Mouse (Mus musculus) liver, adult 2 months (tissue): ENCODE measurements around the gene Nkx3-2. TPM values are rescaled to one million over a fixed set of nuclear protein-coding genes. Genes with fewer than 3 reads are reported as not detected.
A peak's percentile ranks its signal among the peaks of the same experiment; 100 is the strongest.

Experiments used
- DNase-seq: peaks from one replicate; pipeline ENCODE4 v3.0.0-alpha.2; 2011; ENCODE audit warnings: low read depth, low spot score; ENCODE audit errors: extremely low read depth
- H3K27ac ChIP-seq: fragments of 200-500 bp; replicated peaks from 2 replicates; pipeline ENCODE4 v1.5.1; 2012; ENCODE audit warnings: low read depth, mild to moderate bottlenecking, control low read depth, inconsistent platforms, low read length; ENCODE audit not compliant: insufficient read depth
- H3K27me3 ChIP-seq: fragments of 200-500 bp; 2 replicates; pipeline ENCODE4 v1.6.1; 2012; ENCODE audit warnings: mild to moderate bottlenecking, moderate library complexity, low read length, inconsistent platforms; ENCODE audit not compliant: control insufficient read depth, insufficient read depth
- H3K36me3 ChIP-seq: fragments of 200-500 bp; 2 replicates; pipeline ENCODE4 v1.6.1; 2012; ENCODE audit warnings: low read length, inconsistent platforms; ENCODE audit not compliant: control insufficient read depth, insufficient read depth
- H3K4me1 ChIP-seq: fragments of 200-500 bp; 2 replicates; pipeline ENCODE4 v1.6.1; 2011; ENCODE audit warnings: low read length; ENCODE audit not compliant: control insufficient read depth, insufficient read depth
- H3K4me3 ChIP-seq: fragments of 200-500 bp; 2 replicates; pipeline ENCODE4 v1.5.1; 2011; ENCODE audit warnings: low read depth, mild to moderate bottlenecking, control low read depth, low read length, moderate library complexity; ENCODE audit not compliant: insufficient read depth
- H3K79me2 ChIP-seq: fragments of 200-500 bp; 2 replicates; pipeline ENCODE4 v1.6.1; 2012; ENCODE audit warnings: inconsistent platforms, mild to moderate bottlenecking, low read length, moderate library complexity; ENCODE audit not compliant: control insufficient read depth, insufficient read depth
- H3K9ac ChIP-seq: fragments of 200-500 bp; 2 replicates; pipeline ENCODE4 v1.6.1; 2012; ENCODE audit warnings: low read depth, mild to moderate bottlenecking, control low read depth, inconsistent platforms, low read length
- CTCF ChIP-seq: fragments of 200-500 bp; IDR thresholded peaks from 2 replicates; pipeline ENCODE4 v1.5.1; 2011; ENCODE audit warnings: low read depth, low read length, control low read depth
- POLR2A ChIP-seq: fragments of 200-500 bp; IDR thresholded peaks from 2 replicates; pipeline ENCODE4 v1.6.1; 2011; ENCODE audit warnings: low read length, control low read depth; ENCODE audit not compliant: insufficient read depth; ENCODE audit errors: extremely low read depth
- WGBS: fragments of 180-500 bp; shearing (Covaris S2); methylation state at CpG from one replicate; pipeline ENCODE4 v1.1.7; 2018; 5-methylcytosine and 5-hydroxymethylcytosine counted together
- polyA plus RNA-seq: library from polyadenylated mRNA; depleted of rRNA; stranded (reverse); fragments of >200 nt; gene quantifications from 2 replicates; pipeline ENCODE4 v1.2.3, GENCODE M21; 2012
- total RNA-seq: library from RNA; depleted of rRNA; stranded (reverse); fragments of >200 nt; gene quantifications from 2 replicates; pipeline ENCODE4 v1.2.3, GENCODE M21; 2014

The Nkx3-2 gene
- total and polyA plus RNA-seq, 2 experiments: not detected

GRCm38 (mm10) chr5:41780026-41780425 is 15.7 kb upstream of the Nkx3-2 start:
- no peak for DNase-seq
- no peak overlapping the region for H3K4me3 ChIP-seq
- no peak overlapping the region for H3K27ac ChIP-seq
- H3K36me3 ChIP-seq: no peaks in the 10 kb centered on the region; the same call in 1 of the 2 replicates
- H3K9ac ChIP-seq: no peak overlapping the region
- H3K79me2 ChIP-seq: no peaks in the 10 kb centered on the region
- no peak for TF ChIP-seq POLR2A
- no peak for TF ChIP-seq CTCF
- no peaks in the 10 kb centered on the region for H3K4me1 ChIP-seq
- H3K27me3 ChIP-seq: no peaks in the 10 kb centered on the region; the same call in 1 of the 2 replicates
- 75% methylated on average over 3 of the region's 3 CpGs for WGBS

GRCm38 (mm10) chr5:41775728-41776127 is 11.4 kb upstream of the Nkx3-2 start:
- H3K4me3 ChIP-seq: no peak overlapping the region
- TF ChIP-seq CTCF: no peak
- H3K9ac ChIP-seq: no peak overlapping the region
- 60% methylated on average over 6 of the region's 6 CpGs for WGBS
- H3K36me3 ChIP-seq: no peaks in the 10 kb centered on the region
- H3K4me1 ChIP-seq: no peaks in the 10 kb centered on the region
- H3K79me2 ChIP-seq: no peaks in the 10 kb centered on the region
- no peak overlapping the region for H3K27ac ChIP-seq
- no peak for DNase-seq
- H3K27me3 ChIP-seq: no peaks in the 10 kb centered on the region; the same call in 1 of the 2 replicates

GRCm38 (mm10) chr5:41775273-41775672 is 11.0 kb upstream of the Nkx3-2 start:
- Histone ChIP-seq H3K4me1 (no peaks in the 10 kb centered on the region), H3K36me3 (no peaks in the 10 kb centered on the region), H3K27ac (no peak overlapping the region), H3K9ac (no peak overlapping the region), H3K79me2 (no peaks in the 10 kb centered on the region), H3K4me3 (no peak overlapping the region), H3K27me3 (no peaks in the 10 kb centered on the region; the same call in 1 of the 2 replicates)
- TF ChIP-seq CTCF (no peak), POLR2A (no peak)
- no peak for DNase-seq
- WGBS: 78% methylated on average over 3 of the region's 3 CpGs

GRCm38 (mm10) chr5:41768382-41769040 is 4.2 kb upstream of the Nkx3-2 start:
- WGBS: 5% methylated on average over 21 of the region's 21 CpGs
- peak; percentile 67 for DNase-seq
- Histone ChIP-seq H3K36me3 (no peaks in the 10 kb centered on the region), H3K27me3 (peaks cover 22% of the 10 kb centered on the region), H3K79me2 (no peaks in the 10 kb centered on the region), H3K4me1 (peaks cover 8% of the 10 kb centered on the region; the same call in 1 of the 2 replicates), H3K4me3 (peak overlapping the region; percentile 29; the same call in 1 of the 2 replicates), H3K27ac (no peak overlapping the region), H3K9ac (no peak overlapping the region)
- TF ChIP-seq POLR2A: no peak
- peak; percentile 99 for TF ChIP-seq CTCF

GRCm38 (mm10) chr5:41767296-41768200 is 3.2 kb upstream of the Nkx3-2 start:
- TF ChIP-seq CTCF (no peak), POLR2A (no peak)
- no peak overlapping the region; the same call in 1 of the 2 replicates for H3K4me3 ChIP-seq
- H3K79me2 ChIP-seq: no peaks in the 10 kb centered on the region
- no peak overlapping the region for H3K9ac ChIP-seq
- peaks cover 24% of the 10 kb centered on the region for H3K27me3 ChIP-seq
- peaks cover 8% of the 10 kb centered on the region; the same call in 1 of the 2 replicates for H3K4me1 ChIP-seq
- H3K27ac ChIP-seq: no peak overlapping the region
- DNase-seq: no peak
- whole genome bisulfite sequencing: 5% methylated on average over 33 of the region's 33 CpGs
- no peaks in the 10 kb centered on the region for H3K36me3 ChIP-seq
